Mouse (Mus musculus) thymus, postnatal 4 days (tissue): ENCODE measurements around the gene Safb.

Experiments used
- DNase-seq: peaks from one replicate; pipeline ENCODE4 v3.0.0; 2021

Gene Safb

DNA sequence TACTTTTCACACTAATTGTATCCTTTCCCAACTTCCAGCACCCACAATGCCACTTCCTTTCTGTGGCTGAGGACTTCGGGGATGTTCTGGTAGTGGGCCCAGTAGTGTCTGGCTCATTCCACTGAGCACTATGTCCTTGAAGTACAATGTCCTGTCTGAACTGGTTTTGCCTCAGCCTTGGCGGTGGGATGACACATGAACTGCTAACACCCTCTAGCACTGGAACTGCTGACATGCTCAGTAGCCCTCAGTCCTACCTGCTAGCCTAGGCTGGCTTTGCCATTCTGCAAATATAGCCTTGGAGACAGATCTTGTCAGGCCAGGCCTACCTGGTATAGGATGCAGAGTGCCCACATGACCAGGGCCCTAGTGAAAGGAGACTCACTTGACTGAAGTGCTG, 22.8 kb upstream of the Safb start:
- DNase-seq, result no peak

DNA sequence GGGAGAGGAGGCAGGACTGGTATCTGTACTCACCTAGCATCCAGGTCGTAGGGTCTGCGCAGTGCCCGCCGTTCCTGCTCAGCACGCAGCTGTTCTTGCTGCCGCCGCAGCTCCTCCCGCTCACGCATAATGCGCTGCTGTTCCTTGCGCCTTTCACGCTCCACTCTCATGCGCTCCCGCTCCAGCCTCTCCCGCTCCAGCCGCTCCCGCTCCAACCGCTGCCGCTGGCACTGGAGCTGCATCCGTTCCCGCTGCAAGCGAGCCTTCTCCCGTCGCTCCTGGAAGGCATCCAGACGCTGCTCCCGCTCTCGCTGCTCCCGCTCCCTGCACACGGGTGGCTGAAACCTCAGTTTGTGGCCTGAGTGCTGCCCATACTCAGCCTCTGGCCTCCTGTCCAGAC, 18.3 kb upstream of the Safb start:
- DNase-seq, result no peak

DNA sequence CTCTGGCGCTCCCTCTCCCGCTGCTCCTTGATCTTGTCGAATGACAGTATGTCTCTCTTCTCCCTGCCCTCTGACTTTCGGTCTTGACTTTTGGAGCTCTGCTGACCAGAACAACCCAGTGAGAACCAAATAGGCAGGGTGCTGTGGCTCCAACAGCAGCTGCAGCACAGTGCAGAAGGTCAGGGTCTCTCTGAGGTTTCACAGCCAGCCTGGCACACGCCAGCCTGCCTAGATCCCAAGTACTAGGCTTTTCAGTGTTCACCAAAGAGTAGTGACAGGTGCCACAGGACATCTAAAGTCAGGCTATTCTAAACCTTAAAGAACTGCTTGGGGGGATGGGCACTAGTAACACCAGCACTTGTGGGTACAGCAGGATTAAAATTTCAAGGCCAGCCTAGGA, 17.7 kb upstream of the Safb start:
- DNase-seq, result no peak

DNA sequence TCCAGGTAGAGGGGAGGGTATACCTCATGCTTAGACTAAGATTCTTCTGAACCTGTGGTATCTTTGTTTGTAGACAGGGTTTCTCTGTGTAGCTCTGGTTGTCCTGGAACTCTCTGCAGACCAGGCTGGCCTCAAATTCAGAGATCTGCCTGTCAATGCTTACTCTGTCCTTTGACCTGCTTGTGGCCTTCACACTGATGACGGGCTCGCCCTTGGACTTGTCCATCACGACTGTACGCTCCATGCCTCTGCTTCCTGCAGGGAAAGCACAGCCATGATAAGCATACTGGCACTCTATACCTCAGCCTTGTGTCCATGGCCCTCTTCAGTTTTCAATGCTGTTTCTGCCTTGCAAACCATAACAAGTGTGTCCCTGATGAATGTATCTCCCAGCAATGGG, 17.3 kb upstream of the Safb start:
- no peak for DNase-seq

DNA sequence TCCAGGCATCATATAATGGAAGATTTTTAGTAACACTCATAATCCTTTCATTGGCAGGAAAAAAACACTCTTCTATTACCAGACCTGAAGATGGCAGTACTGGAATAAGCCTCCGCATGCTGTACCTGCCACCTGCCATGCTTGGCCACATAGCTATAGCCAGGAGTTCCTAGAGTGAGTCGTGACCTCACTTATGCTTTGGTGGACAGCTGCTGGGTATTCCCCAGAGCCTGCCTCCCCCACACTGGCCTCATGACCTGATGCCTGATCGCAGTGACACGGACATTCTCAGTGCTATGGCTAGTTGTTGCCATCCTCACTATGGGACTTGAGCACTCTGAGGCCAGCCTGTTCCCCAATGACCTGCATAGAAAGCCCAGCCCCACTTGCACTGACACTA, 14.3 kb upstream of the Safb start:
- DNase-seq, result no peak

DNA sequence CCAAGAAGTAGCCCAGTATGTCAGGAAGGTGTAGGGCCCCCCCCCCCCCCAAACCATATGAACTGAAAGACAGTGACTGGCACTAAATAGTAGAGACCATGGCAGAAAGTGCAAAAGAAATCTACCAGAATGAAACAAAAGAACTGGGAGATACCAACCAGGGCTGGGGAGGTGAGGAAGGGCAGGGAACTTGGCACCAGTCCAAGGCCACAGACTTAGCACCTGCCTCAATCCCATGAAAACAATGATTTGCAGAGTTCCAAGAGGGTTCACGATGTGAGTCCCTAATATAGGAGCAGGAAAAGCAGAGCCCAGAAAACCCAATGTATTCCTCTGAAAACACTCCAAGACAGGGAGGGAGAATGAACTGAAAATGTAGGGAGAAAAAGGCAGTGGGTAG, 12.5 kb upstream of the Safb start:
- DNase-seq, result no peak

DNA sequence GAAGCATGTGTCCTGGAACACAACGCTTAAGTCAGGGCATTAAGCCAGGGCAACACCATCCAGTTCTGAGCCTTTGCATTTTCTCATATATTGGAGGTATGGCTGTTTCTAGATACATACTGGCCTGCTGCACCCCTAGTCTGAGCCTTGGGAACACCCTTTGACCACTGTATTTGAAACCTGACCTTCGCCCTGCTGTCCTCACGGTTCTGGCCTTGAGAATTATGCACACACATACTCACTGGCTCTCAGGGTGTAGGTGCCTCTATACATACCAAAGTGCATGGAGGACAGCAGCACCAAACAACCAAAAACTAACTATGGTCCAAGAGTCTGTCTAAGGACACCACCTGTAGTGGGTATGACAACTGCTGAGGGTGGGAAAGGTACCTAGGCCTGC, 11.7 kb upstream of the Safb start:
- DNase-seq, result no peak

DNA sequence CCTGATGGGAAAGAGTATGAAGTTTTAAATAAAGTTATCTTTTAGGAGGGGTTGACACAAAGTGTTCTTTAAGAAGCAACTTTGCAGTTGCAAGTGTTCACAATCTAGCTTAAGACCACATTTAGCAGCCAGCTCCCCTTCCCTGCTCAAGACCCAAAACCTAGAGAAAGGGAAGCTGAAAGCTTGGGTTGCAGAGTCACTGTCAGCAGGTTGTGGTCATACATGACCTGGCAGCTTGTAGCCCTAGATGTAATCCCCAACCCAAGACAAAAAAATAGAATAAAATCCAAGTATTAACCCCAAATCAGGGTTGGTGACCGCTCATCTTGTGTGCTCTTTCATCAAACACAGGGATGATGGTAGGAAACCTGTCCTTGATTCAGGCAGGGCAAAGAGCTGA, 1.6 kb upstream of the Safb start:
- DNase-seq, result no peak

DNA sequence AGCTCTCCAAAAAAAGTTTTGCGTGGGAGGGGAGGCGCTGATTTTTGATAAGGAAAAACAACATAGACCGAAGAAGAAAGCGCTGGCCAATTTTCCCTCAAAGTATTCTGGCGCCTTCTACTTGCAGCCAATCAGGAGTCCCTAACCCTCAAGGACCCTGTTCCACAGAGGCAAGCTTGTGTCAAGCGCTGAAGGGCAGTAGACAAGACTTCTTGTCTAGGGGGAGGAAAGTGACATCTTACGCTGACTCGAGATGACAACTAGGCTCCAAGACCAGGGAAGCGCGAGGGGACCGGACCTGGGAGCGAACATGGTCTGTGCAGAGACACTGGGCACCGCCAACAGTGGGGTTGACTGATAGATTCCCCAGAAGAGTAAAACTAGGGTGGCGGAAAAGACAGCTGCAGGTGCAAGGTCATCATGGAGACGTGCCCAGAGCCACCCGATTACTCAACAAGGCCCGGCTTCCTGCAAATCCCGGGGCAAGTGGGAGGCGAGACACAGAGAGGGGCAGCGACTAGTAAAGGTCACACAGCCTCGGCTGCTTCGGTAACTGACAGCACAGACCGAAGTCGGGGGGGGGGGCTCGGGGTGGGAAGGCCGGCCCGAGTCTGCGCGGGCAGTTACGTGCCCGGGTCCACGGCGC, 891 bp upstream of the Safb start:
- DNase-seq, result no peak

DNA sequence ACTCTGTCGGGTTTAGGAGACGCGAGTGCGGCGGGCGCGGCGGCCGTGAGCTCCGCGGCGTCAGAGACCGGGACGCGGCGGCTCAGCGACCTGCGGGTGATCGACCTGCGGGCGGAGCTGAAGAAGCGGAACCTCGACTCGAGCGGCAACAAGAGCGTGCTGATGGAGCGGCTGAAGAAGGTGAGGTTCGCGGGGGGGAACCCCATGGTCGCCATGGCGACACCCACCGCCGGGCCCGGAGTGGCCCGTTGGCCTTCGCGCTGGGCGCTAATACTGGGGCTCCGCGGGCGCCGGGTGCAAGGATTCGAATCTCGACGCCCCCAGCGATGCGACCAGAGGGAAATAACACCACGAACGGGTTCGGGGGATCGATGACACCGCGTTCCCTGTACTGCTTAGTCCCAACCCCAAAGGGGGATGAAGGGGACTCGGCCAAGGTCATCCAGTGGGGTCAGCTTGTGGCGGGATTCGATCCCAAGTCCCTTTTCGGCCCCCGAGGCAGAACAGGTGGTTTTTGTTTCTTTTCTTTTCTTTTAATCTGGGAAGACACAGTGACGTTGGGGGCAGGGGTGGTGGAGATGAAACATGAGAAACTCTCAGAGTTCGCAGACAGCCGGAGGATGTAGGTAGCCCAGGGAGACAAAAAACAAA, 671 bp downstream of the Safb start:
- DNase-seq, result no peak

DNA sequence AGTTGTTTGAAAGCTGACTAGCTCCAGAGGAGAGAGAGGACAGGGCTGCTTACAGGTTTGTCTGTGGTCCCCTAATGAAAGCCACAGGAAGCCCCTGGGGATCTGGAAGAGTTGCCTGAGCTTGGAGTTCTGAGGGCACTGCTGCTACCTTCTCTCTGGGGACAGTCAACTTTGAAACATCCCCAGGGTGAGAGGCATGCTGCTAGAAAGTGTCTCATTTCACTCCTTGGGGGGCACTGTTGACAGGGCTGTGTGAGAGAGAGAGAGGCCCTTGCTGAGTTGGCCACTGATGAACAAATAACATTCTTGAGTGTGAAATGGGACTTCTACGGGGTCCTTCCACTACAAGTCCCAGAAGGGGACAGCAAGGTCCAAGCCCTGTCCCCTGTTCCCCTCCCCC, 3.1 kb downstream of the Safb start:
- DNase-seq, result no peak

DNA sequence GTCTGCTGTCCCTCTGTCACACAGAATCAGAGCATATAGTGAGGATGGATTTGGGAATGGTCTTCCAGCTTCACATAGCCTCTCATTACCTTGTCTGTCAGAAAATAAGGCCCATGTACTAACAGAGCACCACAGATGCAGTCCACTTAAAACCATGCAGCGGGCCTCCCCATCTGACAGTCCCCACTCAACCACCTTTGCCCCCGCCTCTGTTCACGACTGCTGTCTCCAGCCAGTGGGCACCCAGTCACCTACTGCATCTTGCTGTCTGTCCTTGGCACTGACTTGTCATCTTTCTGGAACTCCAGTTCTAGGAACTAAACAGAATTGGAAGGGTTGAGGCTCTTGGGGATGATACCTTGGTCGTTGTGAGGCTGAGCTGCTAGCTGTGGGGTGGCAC, 4.3 kb downstream of the Safb start:
- no peak for DNase-seq

DNA sequence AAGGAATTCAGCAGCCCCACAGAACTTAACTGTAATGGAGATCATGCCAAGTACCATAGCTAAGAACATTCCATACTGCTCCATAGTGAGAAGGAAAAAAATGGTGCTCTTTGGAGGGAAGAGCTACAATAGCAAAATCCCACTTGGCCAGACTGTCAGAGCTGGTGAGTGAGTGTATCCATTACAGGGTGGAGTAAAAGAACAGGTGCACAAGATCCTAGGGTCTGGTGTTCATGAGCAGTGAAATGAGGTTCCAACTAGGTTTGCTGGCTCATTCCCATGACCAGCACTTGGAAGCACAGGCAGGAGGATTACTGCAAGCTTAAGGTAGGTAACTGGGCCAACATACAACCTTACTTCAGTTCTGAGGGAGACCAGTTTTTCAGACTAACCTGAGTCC, 7.9 kb downstream of the Safb start:
- no peak for DNase-seq

DNA sequence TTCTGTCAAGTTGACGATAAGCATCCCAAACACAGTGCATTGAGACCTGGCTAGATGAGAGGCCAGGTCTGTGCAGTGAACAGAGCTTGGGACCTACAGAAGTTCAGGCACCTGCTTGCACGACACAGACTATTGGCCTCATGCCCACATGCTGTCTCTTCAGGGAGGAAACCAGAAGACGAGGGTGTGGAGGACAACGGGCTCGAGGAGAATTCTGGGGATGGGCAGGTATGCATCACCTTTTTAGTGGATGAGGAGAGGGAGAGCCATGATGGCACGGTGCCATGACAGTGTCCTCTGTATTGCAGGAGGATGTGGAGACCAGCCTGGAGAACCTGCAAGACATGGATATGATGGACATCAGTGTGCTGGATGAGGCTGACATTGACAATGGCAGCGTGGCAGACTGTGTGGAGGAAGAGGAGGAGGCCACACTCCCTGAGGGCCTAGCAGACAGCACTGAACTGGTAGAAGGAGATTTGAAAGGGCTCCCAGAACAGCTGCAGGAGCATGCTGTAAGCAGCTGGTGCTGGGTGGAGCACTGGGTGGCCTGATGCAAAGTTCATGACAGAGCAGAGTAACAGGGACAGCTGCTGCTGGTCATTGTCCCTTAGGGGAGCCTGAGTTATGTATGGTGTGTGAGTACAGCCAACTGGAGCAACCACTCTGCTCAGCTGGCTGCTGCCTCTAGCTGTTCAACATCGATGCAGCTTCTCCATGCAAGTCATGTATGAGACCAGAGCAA, 9.1 kb downstream of the Safb start:
- DNase-seq, result no peak

DNA sequence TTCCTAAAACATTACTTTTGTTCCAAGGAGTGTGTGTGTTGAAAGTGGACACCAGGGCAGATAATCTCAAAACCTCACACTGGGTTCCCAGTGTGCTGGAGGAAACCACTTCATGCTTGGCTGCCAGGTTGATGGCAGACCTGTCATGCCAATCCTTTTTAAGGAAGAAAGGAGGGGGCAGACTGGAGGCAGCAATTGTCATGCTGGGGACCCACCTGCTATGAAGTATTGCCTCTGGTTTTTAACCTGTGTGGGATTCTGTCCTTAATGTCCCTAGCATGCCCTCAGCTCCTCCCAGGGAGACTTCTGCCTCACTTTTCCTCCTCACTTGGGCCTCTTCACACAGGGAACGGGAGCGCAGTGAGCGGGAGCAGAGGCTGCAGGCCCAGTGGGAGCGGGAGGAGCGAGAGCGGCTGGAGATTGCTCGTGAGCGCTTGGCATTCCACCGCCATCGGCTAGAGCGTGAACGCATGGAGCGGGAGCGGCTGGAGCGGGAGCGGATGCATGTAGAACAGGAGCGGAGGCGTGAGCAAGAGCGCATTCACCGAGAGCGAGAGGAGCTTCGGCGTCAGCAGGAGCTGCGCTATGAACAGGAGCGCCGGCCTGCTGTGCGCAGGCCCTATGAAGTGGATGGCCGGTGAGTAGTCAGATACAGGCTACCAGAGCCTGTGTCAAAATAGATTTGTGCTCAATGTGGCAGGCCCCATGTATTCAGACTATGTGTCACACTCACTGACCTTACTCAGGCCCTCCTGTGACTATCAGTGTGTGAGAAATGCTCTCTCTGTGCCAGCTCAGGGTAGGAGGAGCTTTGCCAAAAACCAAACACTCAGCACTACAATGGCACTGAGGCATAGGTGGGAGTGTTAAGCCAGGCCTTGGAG, 18.8 kb downstream of the Safb start:
- DNase-seq, result no peak

DNA sequence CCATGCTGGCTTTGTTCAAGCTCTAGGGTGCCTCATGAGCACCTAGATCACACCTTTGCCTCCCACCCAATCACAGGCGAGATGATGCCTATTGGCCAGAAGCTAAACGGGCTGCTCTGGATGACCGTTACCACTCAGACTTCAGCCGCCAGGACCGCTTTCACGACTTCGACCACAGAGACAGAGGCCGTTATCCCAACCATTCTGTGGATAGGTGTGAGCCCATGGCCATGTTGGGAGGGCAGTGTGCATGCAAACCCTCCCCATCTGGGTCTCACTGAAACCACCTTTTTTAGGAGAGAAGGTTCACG, 19.4 kb downstream of the Safb start:
- DNase-seq, result no peak

DNA sequence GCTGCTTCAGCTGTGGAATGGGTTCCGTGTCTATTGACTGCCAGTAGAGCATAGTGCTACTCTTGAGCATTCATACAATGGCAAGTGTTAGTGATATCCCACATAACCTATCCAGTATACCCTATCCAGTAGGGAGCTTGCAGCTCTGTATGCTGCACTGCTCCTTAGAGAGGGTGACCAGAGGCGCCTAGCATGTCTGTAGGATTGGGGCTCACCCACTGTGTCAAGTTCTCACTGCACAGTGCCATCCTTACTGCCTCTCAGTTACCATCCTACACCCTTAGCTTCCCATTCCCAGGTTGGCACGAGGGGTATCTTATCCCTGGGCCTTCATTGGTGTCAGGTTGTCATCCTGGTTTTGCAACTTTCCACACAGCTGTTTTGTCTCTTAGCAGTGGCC, 19.8 kb downstream of the Safb start:
- no peak for DNase-seq

DNA sequence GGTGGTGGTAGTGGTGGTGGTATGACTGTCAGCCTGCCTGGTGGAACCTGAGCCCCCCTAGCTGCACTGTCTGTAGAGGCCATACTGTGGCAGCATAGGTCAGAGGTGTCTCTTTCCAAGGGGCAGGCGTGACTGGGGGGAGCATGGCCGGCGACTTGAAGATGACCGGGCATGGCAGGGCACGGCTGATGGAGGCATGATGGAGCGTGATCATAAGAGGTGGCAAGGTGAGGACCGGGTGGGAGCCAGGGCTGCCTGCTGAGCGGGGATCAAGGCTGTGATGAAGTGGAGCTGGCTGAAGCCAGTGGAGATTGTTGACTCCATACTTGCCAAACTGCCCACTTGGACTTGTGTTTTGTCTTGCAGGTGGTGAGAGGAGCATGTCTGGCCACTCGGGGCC, 20.8 kb downstream of the Safb start:
- no peak for DNase-seq

DNA sequence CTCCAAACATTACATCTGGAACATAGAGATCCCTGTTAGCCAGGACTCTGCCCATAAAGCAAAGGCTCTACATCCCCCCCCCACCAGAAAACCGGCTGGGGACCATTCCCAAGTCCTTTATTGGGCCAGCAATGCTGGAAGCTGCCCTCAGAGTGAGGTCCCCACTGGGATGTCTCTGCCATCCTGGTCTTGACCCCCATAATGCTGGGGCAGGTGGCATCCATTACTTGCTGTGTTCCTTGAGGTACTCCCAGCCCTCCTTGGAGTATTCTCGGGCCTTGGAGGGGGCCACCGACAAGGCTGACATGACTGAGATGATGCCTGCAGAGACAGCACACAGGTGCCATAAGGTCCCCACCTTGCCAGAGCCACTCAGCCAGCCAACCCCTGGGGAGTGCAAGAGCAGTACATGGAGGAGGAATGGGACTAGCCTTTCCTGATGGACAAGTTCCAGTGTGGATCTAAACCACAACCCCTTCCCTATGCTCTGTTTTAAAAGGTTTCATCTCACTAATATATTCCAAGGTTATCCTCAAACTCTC, 23.0 kb downstream of the Safb start:
- no peak for DNase-seq

DNA sequence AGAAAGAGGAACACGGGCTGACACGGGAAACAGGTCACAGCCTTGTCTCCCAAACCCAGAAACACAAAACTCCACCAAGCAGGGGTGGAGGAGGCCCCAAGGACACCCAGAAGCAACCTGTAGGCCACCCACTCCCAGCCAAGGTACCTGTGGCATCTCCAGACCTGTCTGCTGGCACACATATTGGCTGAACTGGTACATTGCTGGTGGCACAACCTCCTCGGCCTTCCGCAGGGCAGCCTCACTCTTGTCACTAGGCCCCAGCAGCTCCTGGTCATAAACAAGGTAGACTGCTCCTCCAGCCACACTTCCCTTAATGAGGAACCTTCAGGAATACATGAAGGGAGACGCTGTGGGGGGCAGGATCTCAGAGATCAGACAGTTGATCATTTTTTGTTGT, 24.1 kb downstream of the Safb start:
- DNase-seq, result no peak

DNA sequence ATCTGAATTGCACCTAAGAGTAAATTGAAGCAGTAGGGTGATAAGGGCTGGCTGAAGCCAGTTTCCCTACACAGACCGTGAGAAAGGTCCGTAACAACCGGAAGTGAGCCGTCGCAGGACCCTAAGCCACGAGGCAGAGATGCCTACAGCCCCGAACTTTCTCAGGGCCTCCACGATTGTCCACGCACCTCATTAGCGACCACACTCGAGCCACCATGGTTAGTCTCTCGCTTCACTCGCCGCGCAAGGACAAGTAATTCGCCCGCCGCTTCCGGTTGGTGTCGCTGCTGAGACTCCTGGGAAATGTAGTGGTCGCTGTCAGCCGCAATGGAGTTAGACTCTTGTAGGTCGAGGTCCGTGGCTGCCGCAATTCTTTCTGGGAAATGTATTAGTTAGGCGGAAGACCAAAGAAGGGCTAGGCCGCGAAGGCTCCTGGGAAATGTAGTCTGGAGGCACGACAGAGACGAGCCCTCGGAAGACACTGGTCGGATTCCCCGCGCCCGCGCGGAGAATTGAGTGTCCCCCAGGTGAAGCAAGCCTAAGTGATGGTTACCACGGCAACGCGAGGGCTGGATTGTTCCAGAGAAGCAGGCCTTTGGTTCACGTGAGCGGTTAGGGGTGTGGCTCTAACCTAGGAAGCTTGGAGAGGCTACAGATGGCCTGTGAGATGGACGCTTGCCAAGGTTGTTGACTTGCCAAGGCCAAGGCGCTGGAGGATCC, 25.0 kb downstream of the Safb start, which contains the start of gene 2410015M20Rik:
2410015M20Rik (minus strand) TSS at position 320 of the 720 bp plus-strand sequence.
- peak; percentile 93 for DNase-seq

DNA sequence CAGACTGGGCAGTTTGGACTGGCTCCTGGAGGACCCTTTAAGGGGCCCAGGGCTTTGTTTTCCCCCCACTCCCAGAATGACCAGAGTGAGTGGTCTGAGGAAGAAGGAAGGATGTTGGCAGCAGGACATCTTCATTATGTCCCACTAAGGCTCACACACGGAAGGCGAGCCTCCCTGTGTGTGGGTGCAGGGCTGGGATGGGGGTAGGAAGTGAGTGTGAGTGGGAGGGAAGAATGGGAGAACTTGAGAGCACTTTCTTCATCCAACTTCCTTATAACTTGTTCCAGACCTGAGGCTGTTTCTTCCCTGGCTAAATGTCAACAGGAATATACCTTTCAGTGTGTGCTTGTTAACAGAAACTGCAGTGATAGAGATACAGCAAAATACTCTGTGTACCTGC, 26.7 kb downstream of the Safb start:
- no peak for DNase-seq
